Mouse (Mus musculus) midbrain, embryonic 12.5 days (tissue): ENCODE data around the gene Nek2. TPM values are rescaled to one million over a fixed set of nuclear protein-coding genes. Genes with fewer than 3 reads are reported as not detected.

ENCODE experiments used
- ATAC-seq: fragments of 200-750 bp; cut with Nextera tagmentation; 2 replicates; pipeline ENCODE4 v1.8.0; 2017; ENCODE audit warnings: low read depth, moderate TSS enrichment, moderate library complexity; ENCODE audit not compliant: low FRiP score
- H3K27ac ChIP-seq: fragments of 300-500 bp; sonication (generic); replicated peaks from 2 replicates; pipeline ENCODE4 v1.5.1; 2016; ENCODE audit warnings: mild to moderate bottlenecking
- H3K27me3 ChIP-seq: fragments of 300-500 bp; sonication (generic); 2 replicates; pipeline ENCODE4 v1.6.1; 2016; ENCODE audit warnings: mild to moderate bottlenecking
- H3K36me3 ChIP-seq: fragments of 300-500 bp; sonication (generic); 2 replicates; pipeline ENCODE4 v1.6.1; 2016
- H3K4me1 ChIP-seq: fragments of 300-500 bp; sonication (generic); 2 replicates; pipeline ENCODE4 v1.6.1; 2016
- H3K4me2 ChIP-seq: fragments of 300-500 bp; sonication (generic); replicated peaks from 2 replicates; pipeline ENCODE4 v1.6.1; 2016; ENCODE audit warnings: mild to moderate bottlenecking, moderate library complexity
- H3K4me3 ChIP-seq: fragments of 300-500 bp; sonication (generic); 2 replicates; pipeline ENCODE4 v1.5.1; 2016; ENCODE audit warnings: mild to moderate bottlenecking
- H3K9ac ChIP-seq: fragments of 300-500 bp; sonication (generic); replicated peaks from 2 replicates; pipeline ENCODE4 v1.6.1; 2016; ENCODE audit warnings: mild to moderate bottlenecking, moderate library complexity
- H3K9me3 ChIP-seq: fragments of 300-500 bp; sonication (generic); 2 replicates; pipeline ENCODE4 v1.6.1; 2016; ENCODE audit warnings: mild to moderate bottlenecking
- WGBS: fragments of 180-500 bp; shearing (Covaris S2); methylation state at CpG from one replicate; pipeline ENCODE4 v1.1.7; 2016; 5-methylcytosine and 5-hydroxymethylcytosine counted together
- polyA plus RNA-seq: library from polyadenylated mRNA; unstranded; fragments of >200 nt; fragmentation: Nextera tagmentation; extraction: Ambion mirVana; gene quantifications from 2 replicates; pipeline ENCODE4 v1.2.1, GENCODE M21; 2016

The Nek2 gene
- polyA plus RNA-seq, 1 experiment from 2014 or later, result 44.2 TPM

DNA sequence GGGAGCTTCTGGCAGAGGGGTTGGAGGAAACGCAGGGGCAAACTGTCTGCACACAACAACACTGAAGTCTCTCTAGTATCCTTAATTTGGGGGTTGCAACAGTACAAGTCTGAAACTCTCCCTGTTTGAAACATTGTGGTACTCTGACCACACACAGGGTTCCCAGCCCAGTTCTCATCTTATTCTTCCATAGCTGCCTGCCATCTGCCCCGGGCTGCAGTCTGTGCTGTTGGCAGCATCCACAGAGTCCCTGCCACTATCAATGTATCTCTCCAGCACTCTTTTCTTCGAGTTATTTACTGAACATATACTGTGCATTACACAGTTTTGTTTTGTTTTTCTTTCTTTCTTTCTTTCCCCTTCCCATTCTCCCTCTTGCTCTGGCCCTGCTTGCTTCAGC, 4.6 kb upstream of the Nek2 start:
- no peak overlapping the region for H3K27ac ChIP-seq
- H3K36me3 ChIP-seq, result no peaks in the 10 kb centered on the region
- no peak overlapping the region for H3K9ac ChIP-seq
- H3K9me3 ChIP-seq, result no peaks in the 10 kb centered on the region
- no peak overlapping the region for H3K4me3 ChIP-seq
- WGBS, result 90% methylated on average over 3 of the region's 3 CpGs
- peaks cover 6% of the 10 kb centered on the region for H3K4me1 ChIP-seq
- H3K27me3 ChIP-seq, result peaks cover 9% of the 10 kb centered on the region; the same call in 1 of the 2 replicates
- H3K4me2 ChIP-seq, result no peak overlapping the region
- no peak for ATAC-seq

DNA sequence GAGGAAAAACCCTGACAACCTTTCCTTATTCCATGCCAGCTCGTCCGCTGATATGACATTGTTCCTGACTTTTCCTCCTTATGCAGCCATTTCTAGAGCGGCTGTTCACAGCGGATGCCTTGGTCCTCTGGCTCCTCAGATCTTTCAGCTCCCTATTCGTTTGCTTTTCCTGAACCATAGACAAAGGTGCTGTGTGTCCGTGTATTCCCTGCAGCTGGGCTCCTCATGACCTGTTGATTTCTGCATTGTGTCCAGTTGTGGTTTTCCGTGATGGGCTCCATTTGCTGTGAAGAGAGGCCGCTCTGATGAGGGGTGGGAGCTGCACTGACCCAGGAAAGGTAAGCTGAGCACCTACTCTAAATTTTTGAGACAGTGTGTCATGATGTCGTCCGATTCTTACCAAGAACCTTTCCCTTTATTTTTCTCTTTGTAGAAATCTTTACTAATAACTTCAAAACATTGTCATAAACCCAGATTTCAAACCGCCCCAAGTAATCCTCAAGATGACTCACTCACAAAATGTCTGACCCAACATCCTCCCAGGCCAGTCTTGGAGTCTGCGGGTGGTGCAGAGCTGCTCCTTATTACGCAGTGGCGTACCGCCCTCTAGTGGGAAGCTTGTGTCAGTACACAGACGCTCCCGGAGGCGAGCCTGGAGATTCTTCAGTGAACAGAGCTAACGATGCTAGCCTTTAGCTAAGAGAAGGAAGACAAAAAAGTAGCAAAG, 3.7 kb upstream of the Nek2 start:
- peak; percentile 59 for ATAC-seq
- Histone ChIP-seq H3K27ac (no peak overlapping the region), H3K9me3 (no peaks in the 10 kb centered on the region), H3K4me2 (no peak overlapping the region), H3K4me3 (no peak overlapping the region), H3K4me1 (peaks cover 15% of the 10 kb centered on the region), H3K36me3 (no peaks in the 10 kb centered on the region), H3K27me3 (peaks cover 9% of the 10 kb centered on the region; the same call in 1 of the 2 replicates), H3K9ac (no peak overlapping the region)
- 40% methylated on average over 19 of the region's 19 CpGs for WGBS

DNA sequence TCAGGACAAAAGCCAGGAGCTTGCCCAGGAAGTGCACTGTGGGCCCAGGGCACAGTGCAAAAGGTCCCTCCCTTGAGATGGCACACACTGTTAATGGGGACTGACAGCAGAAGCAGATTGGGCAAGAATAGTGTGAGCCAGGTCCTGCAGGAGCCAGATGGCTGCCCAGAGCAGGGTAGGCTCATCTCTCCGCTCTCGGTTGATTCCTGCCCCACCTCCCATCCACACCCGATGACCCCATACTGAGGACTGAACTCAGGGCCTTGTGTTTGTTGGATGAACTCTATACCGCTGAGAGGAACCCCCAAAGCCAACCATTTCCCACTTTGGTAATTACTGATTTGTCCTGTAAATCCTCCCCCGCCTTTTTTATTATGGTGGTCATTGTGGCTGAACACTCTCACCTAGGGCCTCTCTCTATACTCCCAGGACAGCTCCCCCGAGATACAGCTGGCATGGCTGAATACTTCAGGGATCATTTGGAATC, 3.1 kb upstream of the Nek2 start:
- peaks cover 9% of the 10 kb centered on the region; the same call in 1 of the 2 replicates for H3K27me3 ChIP-seq
- no peak overlapping the region for H3K9ac ChIP-seq
- H3K27ac ChIP-seq, result no peak overlapping the region
- no peak overlapping the region for H3K4me3 ChIP-seq
- peaks cover 17% of the 10 kb centered on the region for H3K4me1 ChIP-seq
- ATAC-seq, result no peak
- no peak overlapping the region for H3K4me2 ChIP-seq
- no peaks in the 10 kb centered on the region for H3K36me3 ChIP-seq
- H3K9me3 ChIP-seq, result no peaks in the 10 kb centered on the region
- WGBS, result 38% methylated on average over 6 of the region's 6 CpGs

DNA sequence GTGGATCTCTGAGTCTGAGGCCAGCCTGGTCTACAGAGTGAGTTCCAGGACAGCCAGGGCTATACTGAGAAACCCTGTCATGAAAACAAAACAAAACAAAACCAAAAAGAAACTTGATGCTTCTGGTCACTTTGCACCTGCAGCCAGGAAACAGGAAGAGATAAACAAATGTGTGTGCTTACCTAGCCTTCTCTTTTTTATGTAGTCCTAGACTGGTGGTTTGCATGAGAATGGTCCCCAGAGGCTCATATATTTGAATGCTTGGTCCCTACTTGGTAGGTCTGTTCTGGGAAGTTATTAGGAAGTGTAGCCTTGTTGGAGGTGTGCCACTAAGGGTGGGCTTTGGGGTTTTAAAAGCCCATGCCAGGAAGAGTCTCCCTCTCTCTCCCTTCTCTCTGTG, 2.2 kb upstream of the Nek2 start:
- Histone ChIP-seq H3K4me3 (no peak overlapping the region), H3K4me1 (peaks cover 17% of the 10 kb centered on the region), H3K36me3 (peaks cover 3% of the 10 kb centered on the region; the same call in 1 of the 2 replicates), H3K9ac (no peak overlapping the region), H3K4me2 (no peak overlapping the region), H3K9me3 (no peaks in the 10 kb centered on the region), H3K27ac (no peak overlapping the region), H3K27me3 (peaks cover 9% of the 10 kb centered on the region; the same call in 1 of the 2 replicates)
- no peak for ATAC-seq

DNA sequence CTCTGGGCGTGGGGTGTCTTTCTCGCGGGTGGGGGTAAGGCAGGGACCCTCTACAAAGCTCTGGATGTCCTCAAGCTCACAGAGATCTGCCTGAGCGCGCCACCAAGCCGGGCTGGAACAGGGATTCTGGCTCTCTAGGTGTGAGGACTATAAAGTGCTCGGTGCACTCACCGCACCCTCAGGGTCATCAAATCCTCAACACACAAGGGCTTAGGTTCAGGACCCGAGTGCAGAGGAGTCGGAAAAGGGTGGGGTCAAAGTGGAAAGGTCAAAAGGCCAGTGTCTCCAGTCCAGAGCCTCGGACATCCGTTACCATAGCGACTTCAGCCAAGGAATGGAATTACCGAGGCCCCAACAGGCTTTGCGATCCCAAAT, 306 bp upstream of the Nek2 start:
- Histone ChIP-seq H3K9me3 (no peaks in the 10 kb centered on the region), H3K27me3 (peaks cover 9% of the 10 kb centered on the region; the same call in 1 of the 2 replicates), H3K4me3 (peak overlapping the region; percentile 81), H3K9ac (peak overlapping the region; percentile 45), H3K36me3 (peaks cover 22% of the 10 kb centered on the region), H3K27ac (no peak overlapping the region), H3K4me2 (peak overlapping the region; percentile 78), H3K4me1 (peaks cover 17% of the 10 kb centered on the region)
- ATAC-seq, result no peak; the same call in 1 of the 2 replicates
- 3% methylated on average over 15 of the region's 15 CpGs for WGBS

DNA sequence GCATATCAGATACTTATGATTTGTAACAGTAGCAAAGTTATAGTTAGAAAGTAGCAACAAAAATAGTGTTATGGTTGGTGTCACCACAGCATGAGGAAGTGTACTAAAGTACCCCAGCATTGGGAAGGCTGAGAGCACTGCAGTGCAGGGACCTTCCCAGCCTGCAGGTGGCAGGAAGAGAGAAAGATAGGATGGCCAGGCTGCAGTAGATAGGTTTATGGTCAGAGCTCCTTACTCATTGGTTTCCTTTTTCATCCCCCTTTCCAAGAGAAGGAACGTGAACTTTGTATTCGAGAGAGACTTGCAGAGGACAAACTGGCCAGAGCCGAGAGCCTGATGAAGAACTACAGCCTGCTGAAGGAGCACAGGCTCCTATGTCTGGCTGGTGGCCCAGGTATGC, 7.9 kb downstream of the Nek2 start:
- H3K4me1 ChIP-seq, result no peaks in the 10 kb centered on the region
- no peaks in the 10 kb centered on the region for H3K9me3 ChIP-seq
- H3K36me3 ChIP-seq, result peaks cover 88% of the 10 kb centered on the region
- no peak overlapping the region for H3K9ac ChIP-seq
- 93% methylated on average over 3 of the region's 3 CpGs for WGBS
- no peak for ATAC-seq
- no peaks in the 10 kb centered on the region for H3K27me3 ChIP-seq
- no peak overlapping the region for H3K4me2 ChIP-seq
- H3K4me3 ChIP-seq, result no peak overlapping the region
- H3K27ac ChIP-seq, result no peak overlapping the region

DNA sequence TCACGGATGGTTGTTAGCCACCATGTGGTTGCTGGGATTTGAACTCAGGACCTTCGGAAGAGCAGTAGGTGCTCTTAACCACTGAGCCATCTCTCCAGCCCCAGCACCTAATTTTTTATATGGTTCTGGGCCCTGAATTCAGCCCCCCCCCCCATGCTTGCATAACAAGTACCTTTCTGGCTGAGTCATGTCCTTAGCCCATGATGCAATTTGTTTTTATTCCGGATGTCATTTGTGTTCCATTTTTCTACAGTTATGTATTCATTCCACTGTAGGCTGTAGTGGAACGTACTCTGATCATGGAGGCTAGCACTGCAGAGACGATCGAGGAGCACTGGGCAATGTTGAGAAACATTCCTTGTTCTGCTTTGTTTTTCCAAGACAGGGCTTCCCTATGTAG, 12.2 kb downstream of the Nek2 start:
- no peaks in the 10 kb centered on the region for H3K9me3 ChIP-seq
- no peaks in the 10 kb centered on the region for H3K27me3 ChIP-seq
- H3K4me3 ChIP-seq, result no peak overlapping the region
- ATAC-seq, result no peak
- peaks cover 48% of the 10 kb centered on the region for H3K36me3 ChIP-seq
- no peak overlapping the region for H3K4me2 ChIP-seq
- H3K27ac ChIP-seq, result no peak overlapping the region
- H3K9ac ChIP-seq, result no peak overlapping the region
- 0 out of 2 replicates have a peak, but pooled peaks cover 2% of the 10 kb centered on the region for H3K4me1 ChIP-seq
- 96% methylated on average over 6 of the region's 6 CpGs for WGBS

DNA sequence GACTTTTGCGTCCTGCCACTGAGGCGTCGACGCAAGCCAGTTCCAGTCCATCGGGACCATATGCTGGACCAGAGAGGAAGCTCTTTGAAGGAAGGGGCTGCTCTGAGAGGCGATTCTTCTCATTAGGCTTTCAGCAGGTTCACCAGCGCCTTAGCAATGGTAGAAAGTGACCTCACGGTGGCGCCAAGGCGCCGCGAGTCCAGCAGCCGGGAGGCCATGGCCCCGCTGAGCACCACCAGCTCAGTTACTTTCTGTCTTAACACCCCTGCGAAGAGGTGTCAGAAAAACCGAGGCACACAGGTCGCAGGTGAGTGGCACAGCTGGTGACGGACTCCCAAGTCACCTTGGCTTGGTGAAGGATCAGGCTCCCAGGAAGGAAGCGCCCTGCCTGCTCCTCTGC, 13.6 kb downstream of the Nek2 start:
- H3K27me3 ChIP-seq, result no peaks in the 10 kb centered on the region
- no peak overlapping the region for H3K27ac ChIP-seq
- H3K36me3 ChIP-seq, result peaks cover 36% of the 10 kb centered on the region
- H3K4me3 ChIP-seq, result no peak overlapping the region
- H3K9ac ChIP-seq, result no peak overlapping the region
- H3K4me1 ChIP-seq, result peaks cover 8% of the 10 kb centered on the region
- no peaks in the 10 kb centered on the region for H3K9me3 ChIP-seq
- H3K4me2 ChIP-seq, result no peak overlapping the region
- 15% methylated on average over 19 of the region's 19 CpGs for WGBS
- ATAC-seq, result no peak; the same call in 1 of the 2 replicates

DNA sequence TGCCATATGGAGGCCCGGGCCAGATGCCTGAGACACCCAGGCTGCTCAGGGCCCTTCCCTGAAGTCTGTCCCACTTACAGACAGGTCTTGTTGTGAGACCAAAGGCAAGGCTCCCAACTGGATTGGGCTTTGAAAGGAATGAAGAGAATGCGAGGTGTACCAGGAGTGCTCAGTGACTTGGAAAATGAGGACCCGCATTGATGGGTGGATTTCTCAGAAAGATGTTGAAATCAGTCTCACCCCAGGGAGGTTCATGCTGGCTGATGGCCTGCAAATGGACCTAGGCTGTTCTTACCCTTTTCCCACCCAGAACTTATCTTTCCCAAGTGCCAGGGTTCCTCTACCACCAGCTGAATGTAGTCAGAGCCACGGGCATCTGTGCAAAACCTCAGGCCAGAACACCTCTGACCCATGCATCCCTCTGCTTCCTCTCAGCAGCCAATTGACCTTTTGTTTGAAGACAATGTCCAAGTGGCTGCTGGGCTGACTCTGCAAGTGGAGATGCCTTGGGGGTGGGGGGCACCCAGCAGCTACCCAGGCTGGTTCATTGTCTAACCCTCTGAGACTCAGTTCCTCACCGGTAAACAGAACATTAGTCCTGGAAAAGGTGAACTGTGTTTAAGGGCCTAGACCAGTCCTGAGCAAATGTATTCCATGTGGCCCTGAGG, 15.2 kb downstream of the Nek2 start:
- 58% methylated on average over 5 of the region's 5 CpGs for WGBS
- no peak for ATAC-seq
- Histone ChIP-seq H3K4me3 (no peak overlapping the region), H3K9me3 (no peaks in the 10 kb centered on the region), H3K9ac (no peak overlapping the region), H3K27me3 (no peaks in the 10 kb centered on the region), H3K4me2 (no peak overlapping the region), H3K27ac (no peak overlapping the region), H3K36me3 (peaks cover 20% of the 10 kb centered on the region), H3K4me1 (peaks cover 8% of the 10 kb centered on the region)

DNA sequence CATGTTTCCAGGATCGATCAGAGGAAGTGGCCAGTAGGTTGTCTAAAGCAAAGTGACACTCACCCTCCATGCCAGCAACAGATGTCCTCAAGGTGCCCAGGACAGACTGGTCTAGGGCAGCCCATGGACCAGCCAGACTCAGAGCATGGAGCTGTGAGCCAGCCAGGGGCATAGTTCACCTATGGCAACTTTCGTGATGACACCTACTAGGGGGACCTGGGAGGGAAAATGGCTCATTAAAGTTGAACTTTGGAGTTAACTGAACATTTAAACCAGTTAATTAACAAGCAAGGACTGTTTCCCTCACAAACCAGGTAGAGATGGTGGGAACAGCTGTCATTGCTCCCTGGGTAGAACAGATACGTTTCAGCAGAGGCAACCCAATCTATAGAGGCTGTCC, 16.4 kb downstream of the Nek2 start:
- no peaks in the 10 kb centered on the region for H3K27me3 ChIP-seq
- peaks cover 11% of the 10 kb centered on the region for H3K36me3 ChIP-seq
- WGBS, result 82% methylated on average over 3 of the region's 3 CpGs
- no peak for ATAC-seq
- H3K9ac ChIP-seq, result no peak overlapping the region
- H3K4me2 ChIP-seq, result no peak overlapping the region
- no peaks in the 10 kb centered on the region for H3K9me3 ChIP-seq
- H3K4me3 ChIP-seq, result no peak overlapping the region
- H3K27ac ChIP-seq, result no peak overlapping the region
- peaks cover 8% of the 10 kb centered on the region for H3K4me1 ChIP-seq

DNA sequence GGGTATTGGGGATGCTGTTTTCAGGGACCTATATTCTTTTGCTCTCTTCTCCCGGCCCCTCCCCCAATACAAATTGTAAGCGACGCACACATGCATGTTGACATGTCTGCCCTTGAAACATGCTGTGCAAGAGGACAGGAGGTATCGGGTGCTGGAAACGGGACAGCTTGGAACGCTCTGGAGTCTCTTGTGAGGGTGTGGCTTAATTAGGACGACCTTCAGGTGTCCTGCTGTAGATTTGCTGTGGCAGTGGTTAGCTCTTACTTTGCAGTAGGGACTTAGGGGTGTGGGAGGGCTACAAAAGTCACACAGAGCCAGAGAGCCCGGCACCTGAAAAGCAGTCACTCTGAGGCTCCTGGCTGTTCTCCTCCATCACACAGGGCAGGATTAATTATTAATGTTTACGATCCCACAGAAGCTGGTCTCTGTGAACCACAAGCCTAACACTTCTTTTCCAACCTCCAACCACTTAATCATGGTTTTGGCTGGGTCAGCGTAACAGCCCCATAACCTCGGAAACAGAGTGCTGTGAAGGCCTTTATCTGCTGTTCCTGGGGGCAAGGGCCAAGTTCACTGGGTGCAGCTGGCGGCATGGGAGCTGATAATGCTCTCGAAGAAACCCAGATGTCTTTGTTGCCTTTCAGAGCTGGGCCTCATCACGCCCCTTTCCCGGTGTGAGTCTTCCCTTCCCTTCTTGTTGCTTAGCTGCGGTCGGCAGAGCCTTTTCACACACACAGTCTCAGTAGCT, 17.9 kb downstream of the Nek2 start:
- Histone ChIP-seq H3K27me3 (no peaks in the 10 kb centered on the region), H3K4me2 (no peak overlapping the region), H3K27ac (no peak overlapping the region), H3K9ac (no peak overlapping the region), H3K4me1 (peaks cover 8% of the 10 kb centered on the region), H3K9me3 (no peaks in the 10 kb centered on the region), H3K36me3 (peaks cover under 1% of the 10 kb centered on the region; the same call in 1 of the 2 replicates), H3K4me3 (no peak overlapping the region)
- no peak for ATAC-seq
- 50% methylated on average over 17 of the region's 17 CpGs for WGBS
